Mouse (Mus musculus) heart, postnatal 4 days (tissue): ENCODE results near the gene Psme4. TPM values are rescaled to one million over a fixed set of nuclear protein-coding genes. Genes with fewer than 3 reads are reported as not detected.
A peak's percentile ranks its signal among the peaks of the same experiment; 100 is the strongest.

Experiments used
- DNase-seq: peaks from one replicate; pipeline ENCODE4 v3.0.0; 2021
- total RNA-seq, 2 experiments: library from RNA; stranded (reverse); gene quantifications; 2 replicates each; pipeline ENCODE4 v1.2.3; 2021

Psme4 gene
- total RNA-seq, 2 experiments from 2014 or later = 67.1 to 70.4 TPM

DNA sequence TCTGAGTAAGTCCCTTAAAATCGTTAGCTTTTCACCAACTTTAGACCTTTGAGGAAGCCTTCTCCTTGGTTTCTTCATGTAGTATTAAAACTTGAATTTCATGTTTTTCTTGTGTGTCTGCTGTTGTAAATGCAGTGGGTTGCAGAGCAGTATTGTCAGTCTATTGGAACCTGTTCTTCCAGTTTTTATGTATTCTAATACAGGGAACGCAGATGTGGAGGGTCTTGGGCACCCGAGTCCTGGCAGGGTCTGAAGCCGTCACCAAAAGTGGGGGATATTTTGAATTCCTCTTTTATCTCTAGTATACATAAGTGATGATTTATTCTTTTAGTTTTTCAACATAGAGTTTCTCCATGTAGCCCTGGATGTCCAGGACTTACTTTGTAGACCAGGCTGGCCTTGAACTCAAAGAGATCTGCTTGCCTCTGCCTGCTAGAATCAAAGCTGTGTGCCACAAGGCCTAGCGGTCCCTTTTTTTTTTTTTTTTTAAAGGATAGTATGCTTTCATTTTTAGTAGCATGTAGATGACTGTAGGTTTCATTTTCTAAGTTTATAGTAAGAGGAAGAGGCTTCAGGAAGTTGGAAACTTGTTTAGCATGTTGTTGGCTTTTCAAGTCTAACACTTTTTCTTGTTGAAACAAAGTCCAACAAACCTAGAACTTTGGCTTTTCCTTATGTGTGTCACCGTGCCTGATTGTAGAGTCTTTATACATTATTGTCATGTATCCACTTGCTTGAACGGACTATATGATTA, 14.9 kb downstream of the Psme4 start:
- DNase-seq = no peak

DNA sequence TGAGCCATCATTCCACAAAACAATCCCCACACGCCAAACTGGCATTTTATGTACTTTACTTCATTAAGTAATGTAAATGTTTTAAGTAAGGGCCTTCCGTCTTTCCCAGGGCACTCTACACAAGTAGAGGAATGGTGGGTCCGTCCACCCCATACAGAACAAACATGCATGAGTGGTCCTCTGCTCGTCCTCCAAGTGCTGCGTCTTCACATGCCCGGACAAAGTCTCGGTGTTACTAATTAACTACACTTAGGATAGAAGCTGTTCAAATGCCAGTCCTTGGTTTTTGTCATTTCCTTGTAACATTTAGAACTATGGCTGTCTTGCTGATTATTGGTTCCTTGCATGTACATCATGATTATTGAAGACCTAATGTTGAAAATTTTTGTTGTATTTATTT, 21.2 kb downstream of the Psme4 start:
- DNase-seq = no peak

DNA sequence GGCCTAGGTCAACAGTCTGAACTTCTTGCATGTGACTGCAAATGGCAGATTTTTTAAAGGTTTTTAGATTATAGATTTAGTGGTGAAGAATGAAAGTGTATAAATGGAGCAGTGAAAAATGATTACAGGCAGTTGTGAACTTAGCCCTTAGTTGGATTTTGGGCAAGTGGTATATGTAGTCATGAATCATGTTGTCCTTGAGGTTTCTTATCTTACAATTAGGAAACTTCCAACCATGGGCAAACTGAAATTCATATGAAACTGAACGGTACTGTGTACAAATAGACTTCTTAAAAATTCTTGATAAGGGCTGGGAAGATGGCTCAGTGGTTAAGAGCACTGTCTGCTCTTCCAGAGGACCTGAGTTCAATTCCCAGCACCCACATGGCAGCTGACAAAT, 22.2 kb downstream of the Psme4 start:
- no peak for DNase-seq

DNA sequence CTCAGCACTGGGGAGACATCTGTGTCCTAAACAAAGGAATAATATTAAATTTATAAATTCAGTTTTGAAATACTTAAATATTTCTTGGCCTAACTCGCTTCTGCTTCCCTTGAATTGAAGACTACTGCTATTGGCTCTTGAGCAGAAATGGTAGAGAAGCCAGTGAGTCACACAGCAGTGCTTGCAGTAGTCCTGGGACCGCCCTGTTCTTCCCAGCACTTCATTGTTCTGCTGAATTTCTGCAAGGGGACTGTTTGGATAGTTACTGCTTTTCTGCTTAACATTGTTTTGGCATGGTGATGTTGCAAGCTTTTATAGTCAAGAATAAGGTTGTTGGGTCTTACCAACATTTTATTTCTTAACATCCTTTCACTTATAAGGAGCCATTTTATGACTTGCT, 25.7 kb downstream of the Psme4 start:
- no peak for DNase-seq

DNA sequence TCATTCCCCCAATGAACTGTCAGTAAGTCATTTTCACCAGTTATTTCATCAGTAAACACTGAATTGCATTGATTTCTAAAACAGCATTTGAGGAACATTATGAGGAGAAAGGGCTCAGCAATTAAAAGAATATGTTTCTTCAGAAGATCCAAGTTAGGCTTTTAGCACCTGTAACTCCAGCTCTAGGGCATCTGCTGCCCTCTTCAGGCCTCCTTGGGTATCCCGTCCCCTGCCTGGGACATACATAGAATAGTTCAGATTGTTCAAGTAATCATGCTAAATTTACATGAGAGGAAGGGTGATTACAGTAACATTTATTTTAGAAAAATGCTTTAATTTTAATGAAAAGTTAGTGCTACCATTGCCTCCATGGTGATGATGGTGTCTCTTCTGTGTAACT, 28.0 kb downstream of the Psme4 start:
- DNase-seq = peak; percentile 71

DNA sequence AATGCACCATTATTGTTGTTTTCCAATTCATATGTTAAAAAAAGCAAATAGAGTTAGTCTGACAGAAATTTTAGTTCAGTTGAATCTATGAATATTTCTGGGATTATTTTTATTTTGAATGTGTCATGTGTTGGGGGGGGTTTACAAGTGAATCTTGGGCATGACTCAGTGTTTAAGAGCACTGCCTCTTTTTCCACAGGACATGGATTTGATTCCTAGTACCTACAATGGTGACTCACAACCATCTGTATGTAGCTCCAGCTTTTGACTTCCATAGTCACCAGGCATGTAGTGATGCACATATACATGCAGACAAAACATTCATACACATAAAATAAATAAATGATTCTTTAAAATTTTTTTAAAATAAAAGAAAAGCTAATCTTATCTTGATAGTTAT, 28.6 kb downstream of the Psme4 start:
- DNase-seq = no peak

DNA sequence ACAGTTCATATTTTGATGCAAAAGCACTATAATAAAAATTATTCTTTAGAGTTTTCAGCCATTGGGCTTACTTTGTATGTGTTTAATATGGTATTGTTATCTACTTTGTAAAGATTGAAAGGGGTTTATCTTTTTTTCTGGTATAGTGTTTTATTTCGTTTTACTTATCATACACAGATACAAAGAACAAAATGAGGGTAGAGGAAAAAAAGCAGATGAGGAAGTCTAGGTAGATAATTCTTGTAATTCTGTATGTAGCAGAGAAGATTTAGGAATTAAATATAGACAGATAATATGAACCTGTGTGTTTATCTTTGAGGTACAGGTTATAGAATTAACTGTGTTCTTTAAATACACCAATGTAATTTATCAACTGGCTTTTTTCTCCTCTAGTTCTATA, 30.9 kb downstream of the Psme4 start:
- DNase-seq = no peak

DNA sequence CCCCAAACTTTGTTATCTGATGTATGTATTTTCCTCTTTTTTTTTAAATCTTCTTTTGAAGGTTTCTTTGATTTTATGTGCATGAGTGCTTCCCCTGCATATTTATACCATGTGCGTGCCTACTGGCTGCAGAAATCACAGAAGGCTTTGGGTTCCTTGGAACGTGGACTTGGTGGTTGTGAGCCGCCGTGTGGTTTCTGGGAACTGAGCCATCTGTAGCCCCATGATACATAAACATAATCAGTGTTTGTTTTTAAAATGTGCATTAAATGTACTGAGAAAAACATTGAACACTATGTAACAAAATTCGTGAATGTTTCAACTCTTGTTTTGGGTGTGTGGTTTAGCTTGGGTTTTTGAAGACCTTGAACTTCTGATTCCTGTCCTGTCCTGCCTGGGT, 49.6 kb downstream of the Psme4 start:
- no peak for DNase-seq

DNA sequence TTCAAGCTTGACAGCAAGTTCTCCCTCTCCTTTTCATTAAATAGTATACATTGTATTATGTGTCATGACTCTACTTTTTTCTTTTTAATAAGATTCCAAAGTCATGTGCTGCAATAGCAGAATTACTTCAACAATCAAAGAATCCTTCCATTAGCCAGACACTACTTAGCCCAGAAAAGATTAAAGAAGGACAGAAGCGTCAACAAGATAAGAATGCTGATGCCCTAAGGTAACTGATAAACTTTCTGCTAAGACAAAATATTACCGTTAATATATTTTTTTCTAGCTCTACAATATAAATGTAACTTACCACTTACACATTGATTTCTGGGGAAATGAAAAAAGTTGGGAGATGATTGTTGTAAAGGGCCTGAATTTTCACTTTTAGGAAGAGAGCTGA, 67.3 kb downstream of the Psme4 start:
- DNase-seq = no peak

DNA sequence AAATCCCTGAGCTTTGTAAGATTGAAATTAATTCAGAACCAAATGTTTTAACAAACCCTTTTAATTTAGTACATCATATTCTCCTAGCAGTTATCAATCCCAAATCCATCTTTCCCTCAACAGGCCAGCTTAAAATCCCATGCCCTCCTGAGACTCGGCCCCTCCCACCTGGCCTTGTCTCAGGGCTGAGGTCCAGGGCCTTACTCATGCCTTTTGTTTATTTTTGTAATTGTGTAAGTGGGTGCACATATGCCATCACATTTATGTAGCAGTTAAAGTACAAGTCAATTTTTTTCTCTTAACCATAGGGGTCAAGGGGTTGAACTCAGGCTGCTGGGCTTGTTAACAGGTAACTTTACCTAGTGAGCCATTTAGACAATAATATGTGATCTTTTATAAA, 72.8 kb downstream of the Psme4 start:
- DNase-seq = no peak

DNA sequence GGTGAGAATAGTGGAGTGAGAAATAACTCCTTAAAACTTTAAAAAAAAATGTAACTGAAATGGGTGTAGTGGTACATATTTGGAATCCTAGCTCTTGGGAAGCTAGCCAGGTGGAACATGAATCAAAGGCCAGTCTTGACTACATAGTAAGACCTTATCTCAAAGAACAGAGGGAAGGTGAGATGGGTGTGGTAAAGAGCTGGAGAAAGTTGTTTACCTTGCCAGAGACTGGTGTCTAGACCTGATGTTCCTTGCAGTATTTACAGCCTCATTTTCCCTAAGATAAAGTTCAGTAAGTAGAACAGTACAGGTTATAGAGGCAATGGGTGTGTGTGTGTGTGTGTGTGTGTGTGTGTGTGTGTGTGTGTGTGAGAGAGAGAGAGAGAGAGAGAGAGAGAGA, 100.9 kb downstream of the Psme4 start:
- no peak for DNase-seq

DNA sequence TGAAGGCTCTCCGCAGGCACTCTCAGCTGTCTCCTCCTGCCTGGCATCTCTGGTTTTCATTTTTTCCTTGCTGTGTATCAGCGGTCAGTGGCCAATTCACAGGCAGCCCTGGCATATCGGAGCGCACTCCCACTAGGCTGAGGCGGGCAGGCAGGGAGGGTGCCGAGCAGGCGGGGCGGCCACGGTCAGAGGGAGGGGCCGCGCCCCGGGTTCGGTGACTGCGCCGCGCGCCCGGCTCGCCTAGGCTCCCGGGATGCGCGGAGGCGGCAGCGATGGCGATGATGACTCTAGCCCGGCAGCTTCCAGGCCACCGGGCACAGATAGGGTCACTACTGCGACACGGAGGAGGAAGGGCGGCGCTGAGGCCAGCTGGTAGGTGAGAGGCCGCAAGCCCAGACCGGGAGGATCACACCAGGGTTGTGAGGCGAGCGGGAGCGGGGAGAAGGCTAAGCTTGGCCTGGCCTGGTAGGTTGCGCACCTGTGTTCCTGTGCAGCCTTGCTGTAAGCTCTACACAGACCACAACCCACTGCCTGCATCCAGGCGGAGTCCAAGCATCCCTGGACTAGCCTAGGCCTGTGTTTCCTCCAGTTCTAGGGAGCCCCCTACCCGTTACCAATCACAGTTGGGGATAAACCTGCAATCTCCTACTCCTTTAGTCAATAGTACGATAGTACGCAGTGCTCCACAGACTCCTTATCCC, 113.8 kb downstream of the Psme4 start, which contains the start of the genes Gpr75 and Asb3:
Gpr75 (plus strand) TSS at position 188 of the 701 bp plus-strand sequence.
Asb3 (plus strand) TSS at position 246 of the 701 bp plus-strand sequence.
- peak; percentile 63 for DNase-seq

DNA sequence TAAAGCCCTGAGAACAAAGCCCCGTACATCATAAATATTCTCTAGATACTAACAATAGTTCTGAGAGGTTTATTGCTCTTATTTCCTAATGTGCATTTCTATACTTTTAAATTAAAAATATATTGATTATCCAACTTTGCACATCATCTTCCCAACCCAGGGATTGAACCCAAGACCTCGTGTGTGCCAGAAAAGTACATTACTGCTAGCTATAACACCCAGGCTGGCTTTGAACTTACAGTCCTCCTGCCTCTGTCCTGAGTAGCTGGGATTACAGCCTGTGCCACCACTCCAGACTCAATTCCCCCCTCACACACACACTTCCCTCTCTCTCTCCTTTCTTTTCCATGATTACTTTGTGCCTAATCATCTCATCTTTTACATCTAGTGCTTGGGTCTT, 116.6 kb downstream of the Psme4 start:
- DNase-seq = no peak

DNA sequence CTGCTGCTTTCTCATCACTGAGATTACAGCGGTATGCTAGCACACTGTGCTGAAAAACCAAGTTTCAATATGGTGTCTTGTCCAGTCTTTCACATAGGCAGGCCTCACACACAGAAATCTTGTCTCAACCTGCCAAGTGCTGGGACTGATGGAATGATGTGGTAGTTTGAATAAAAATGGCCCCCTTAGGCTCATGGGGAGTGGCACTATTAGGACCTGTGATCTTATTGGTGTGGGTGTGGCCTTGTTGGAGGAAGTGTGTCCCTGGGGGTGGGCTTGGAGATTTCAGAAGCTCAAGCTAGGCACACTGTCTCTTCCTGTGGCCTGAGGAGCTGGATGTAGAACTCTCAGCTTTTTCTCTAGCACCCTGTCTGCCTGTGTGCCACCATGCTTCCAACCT, 124.7 kb downstream of the Psme4 start:
- no peak for DNase-seq

DNA sequence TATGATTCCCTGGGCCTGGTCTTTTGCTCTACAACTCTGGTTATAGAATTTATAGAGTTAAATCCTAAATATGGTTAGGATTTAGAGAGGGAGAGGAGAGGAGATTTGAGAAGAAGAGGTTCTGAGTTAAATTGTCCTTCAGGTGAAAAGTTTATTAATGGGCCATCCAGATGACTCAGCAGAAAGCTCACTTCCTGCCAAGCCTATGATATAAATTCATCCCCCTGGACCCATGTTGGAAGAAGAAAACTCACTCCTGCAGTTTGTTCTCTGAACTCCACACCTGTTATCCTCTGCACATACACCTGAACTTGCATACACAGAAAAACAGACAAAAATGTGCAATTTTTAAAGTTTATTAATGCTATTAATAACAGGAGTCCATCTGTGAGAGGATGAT, 127.8 kb downstream of the Psme4 start:
- DNase-seq = no peak

DNA sequence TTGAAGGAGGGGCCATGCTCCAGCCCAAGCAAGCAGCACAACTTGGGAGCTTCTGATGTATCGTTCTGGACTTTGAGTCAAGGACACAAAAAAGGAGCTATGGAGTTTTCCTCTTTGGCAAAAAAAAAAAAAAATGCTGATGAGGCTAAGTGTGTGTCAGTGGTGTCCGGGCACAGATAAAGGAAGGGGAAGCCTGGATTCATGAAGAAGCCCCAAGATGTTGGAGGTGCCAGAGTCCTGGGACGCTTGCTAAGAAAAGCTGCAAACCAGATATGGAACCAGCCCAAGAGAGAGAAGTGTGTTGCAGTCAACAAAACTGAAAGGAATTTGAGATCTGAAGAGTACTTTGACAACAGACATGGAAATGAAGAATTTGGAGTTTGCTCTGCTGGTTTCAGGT, 140.8 kb downstream of the Psme4 start:
- DNase-seq = no peak

DNA sequence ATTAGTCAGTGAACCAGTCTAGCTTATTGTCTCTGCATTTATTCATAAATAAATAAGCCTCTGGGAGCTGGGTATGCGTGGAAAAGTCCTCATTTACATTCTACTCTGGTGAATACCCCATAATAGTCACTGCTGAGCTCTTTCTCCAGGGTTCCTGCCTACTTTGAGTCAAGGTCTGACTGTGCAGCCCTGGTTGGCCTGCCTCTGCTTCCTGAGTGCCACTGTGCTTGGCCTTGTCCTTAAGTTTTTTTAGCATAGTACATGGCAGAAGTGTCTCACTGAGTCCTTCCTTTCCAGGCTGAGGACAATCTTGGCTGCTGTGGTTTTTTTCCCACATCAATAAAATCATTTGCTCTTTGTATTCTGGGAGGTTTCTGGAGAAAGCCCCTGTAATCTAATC, 149.1 kb downstream of the Psme4 start:
- no peak for DNase-seq

DNA sequence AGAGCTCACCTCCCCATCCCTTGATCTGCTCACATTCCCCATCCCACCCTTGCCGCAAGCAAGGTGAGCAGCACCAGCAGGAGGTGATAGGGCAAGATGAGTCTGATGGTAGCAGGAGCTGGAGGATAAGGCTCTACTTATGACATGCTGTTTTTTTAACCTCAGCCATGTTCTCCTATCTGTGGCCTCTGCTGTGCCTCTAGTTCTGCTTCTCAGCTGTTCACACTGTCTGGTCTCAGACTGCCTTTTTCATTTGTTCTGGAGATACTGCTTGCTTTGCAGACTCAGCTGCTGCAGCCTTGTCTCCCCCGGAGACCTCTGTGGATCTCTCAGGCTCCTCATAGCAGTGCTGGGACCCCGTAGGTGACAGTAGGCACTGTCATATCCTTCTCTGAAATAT, 151.8 kb downstream of the Psme4 start:
- DNase-seq = no peak

DNA sequence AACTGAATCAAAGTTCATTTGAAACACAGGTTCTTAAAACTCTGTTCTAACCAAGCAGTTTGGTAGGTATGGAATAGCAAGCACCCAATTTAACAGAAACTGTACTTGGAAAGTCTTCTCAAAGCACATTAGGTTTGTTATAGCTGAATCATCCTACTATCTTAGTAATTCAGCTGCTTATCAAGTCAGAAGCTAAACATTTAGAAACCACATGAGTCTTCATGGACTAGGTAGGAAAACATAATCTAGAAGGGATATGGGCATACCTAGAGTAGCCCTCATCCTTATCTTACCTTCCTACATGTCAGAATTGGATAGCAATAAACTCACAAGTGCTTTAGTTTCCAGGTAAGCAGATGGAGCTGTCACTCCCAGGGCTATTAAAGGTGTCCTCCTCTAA, 156.6 kb downstream of the Psme4 start:
- DNase-seq = no peak

DNA sequence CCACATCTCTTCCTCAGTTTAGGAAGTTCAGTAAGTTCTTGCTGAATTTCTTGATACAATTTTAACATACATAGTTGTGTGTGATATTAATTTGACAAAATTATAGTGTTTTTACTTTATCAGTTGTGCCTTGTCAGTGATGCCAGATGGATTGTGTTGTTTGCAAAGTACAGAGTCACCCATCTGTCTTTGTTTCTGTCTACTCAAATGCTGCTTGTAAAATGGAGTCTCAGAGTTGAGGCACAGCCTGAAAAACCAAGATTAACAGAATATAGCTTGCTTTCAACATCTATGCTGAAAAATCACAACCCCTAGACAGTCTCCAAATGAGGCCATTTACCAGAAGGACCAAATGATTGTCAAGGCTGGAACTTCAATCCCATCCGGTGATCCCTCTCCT, 157.0 kb downstream of the Psme4 start:
- DNase-seq = no peak
